Mouse (Mus musculus) kidney, adult 2 months (tissue): ENCODE data around the gene Zmiz1.

ENCODE experiments used
- CTCF ChIP-seq: fragments of 200-500 bp; conservative IDR thresholded peaks from 2 replicates; pipeline ENCODE4 v1.5.1; 2011; ENCODE audit warnings: low read depth, mild to moderate bottlenecking, control low read depth, low read length, moderate library complexity, mixed read lengths; ENCODE audit not compliant: insufficient read depth, insufficient read length
- POLR2A ChIP-seq: fragments of 200-500 bp; IDR thresholded peaks from one replicate; pipeline ENCODE4 v1.6.1; 2011; ENCODE audit warnings: low read depth, low read length, control low read depth

- no peak for TF ChIP-seq CTCF
- no peak for TF ChIP-seq POLR2A
Observed at GRCm38 (mm10) chr14:25639120-25639758, 180.3 kb downstream of the Zmiz1 start.
